Mouse (Mus musculus) embryonic facial prominence, embryonic 14.5 days (tissue): ENCODE measurements around the gene Sh3bgrl3. TPM values are rescaled to one million over a fixed set of nuclear protein-coding genes. Genes with fewer than 3 reads are reported as not detected.

Experiments used
- ATAC-seq: fragments of 200-750 bp; cut with Nextera tagmentation; 2 replicates; pipeline ENCODE4 v1.8.0; 2017; ENCODE audit warnings: low read depth, moderate number of reproducible peaks, moderate TSS enrichment
- DNase-seq: peaks from one replicate; pipeline ENCODE4 v3.0.0-alpha.2; 2015; ENCODE audit warnings: low spot score
- H3K27ac ChIP-seq: fragments of 300-500 bp; sonication (generic); replicated peaks from 2 replicates; pipeline ENCODE4 v1.5.1; 2014; ENCODE audit warnings: low read depth, mild to moderate bottlenecking, low read length, moderate library complexity
- H3K27me3 ChIP-seq: fragments of 300-500 bp; sonication (generic); replicated peaks from 2 replicates; pipeline ENCODE4 v1.6.1; 2014; ENCODE audit warnings: low read length; ENCODE audit not compliant: control insufficient read depth, insufficient read depth
- H3K36me3 ChIP-seq: fragments of 300-500 bp; sonication (generic); 2 replicates; pipeline ENCODE4 v1.6.1; 2014; ENCODE audit warnings: low read length, mixed read lengths; ENCODE audit not compliant: control insufficient read depth, insufficient read depth
- H3K4me1 ChIP-seq: fragments of 300-500 bp; sonication (generic); 2 replicates; pipeline ENCODE4 v1.6.1; 2014; ENCODE audit warnings: antibody characterized with exemption, low read length; ENCODE audit not compliant: control insufficient read depth, insufficient read depth
- H3K4me2 ChIP-seq: fragments of 300-500 bp; sonication (generic); 2 replicates; pipeline ENCODE4 v1.6.1; 2014; ENCODE audit warnings: low read depth, mild to moderate bottlenecking, low read length, moderate library complexity, mixed read lengths
- H3K4me3 ChIP-seq: fragments of 300-500 bp; sonication (generic); 2 replicates; pipeline ENCODE4 v1.5.1; 2014; ENCODE audit warnings: low read depth, mild to moderate bottlenecking, low read length
- H3K9ac ChIP-seq: fragments of 300-500 bp; sonication (generic); 2 replicates; pipeline ENCODE4 v1.6.1; 2014; ENCODE audit warnings: low read depth, mild to moderate bottlenecking, low read length, moderate library complexity, mixed read lengths
- H3K9me3 ChIP-seq: fragments of 300-500 bp; sonication (generic); 2 replicates; pipeline ENCODE4 v1.6.1; 2016; ENCODE audit warnings: low read length; ENCODE audit not compliant: control insufficient read depth
- WGBS: fragments of 180-500 bp; shearing (Covaris S2); extraction: QIAGEN DNeasy Blood & Tissue Kit; methylation state at CpG from one replicate; pipeline ENCODE4 v1.1.7; 2014; 5-methylcytosine and 5-hydroxymethylcytosine counted together
- polyA plus RNA-seq: library from polyadenylated mRNA; unstranded; fragments of >200 nt; fragmentation: Nextera tagmentation; extraction: Ambion mirVana; gene quantifications from 2 replicates; pipeline ENCODE4 v1.2.1, GENCODE M21; 2014

The Sh3bgrl3 gene
- polyA plus RNA-seq, 1 experiment from 2014 or later: 445 TPM

- Histone ChIP-seq H3K27ac (no peak overlapping the region), H3K9ac (no peak overlapping the region), H3K27me3 (no peaks in the 10 kb centered on the region), H3K36me3 (no peaks in the 10 kb centered on the region), H3K4me1 (no peaks in the 10 kb centered on the region), H3K9me3 (no peaks in the 10 kb centered on the region), H3K4me3 (no peak overlapping the region), H3K4me2 (no peak overlapping the region)
- ATAC-seq (no peak), DNase-seq (no peak)
- 78% methylated on average over 6 of the region's 6 CpGs for WGBS
These were observed 16.2 kb downstream of the Sh3bgrl3 start for GRCm38 (mm10) chr4:134112403-134112802.

- ATAC-seq: no peak
- Histone ChIP-seq H3K36me3 (no peaks in the 10 kb centered on the region), H3K9ac (no peak overlapping the region), H3K4me3 (no peak overlapping the region), H3K27me3 (no peaks in the 10 kb centered on the region), H3K27ac (no peak overlapping the region), H3K4me2 (no peak overlapping the region), H3K4me1 (no peaks in the 10 kb centered on the region), H3K9me3 (no peaks in the 10 kb centered on the region)
- DNase-seq: no peak
- 39% methylated on average over 3 of the region's 3 CpGs for WGBS
These were observed 17.9 kb downstream of the Sh3bgrl3 start for GRCm38 (mm10) chr4:134110653-134111052.

GRCm38 (mm10) chr4:134108196-134108595, 20.4 kb downstream of the Sh3bgrl3 start:
- DNase-seq (no peak), ATAC-seq (no peak)
- H3K27me3 ChIP-seq: no peaks in the 10 kb centered on the region
- no peak overlapping the region for H3K9ac ChIP-seq
- no peak overlapping the region for H3K4me2 ChIP-seq
- no peak overlapping the region for H3K4me3 ChIP-seq
- no peaks in the 10 kb centered on the region for H3K36me3 ChIP-seq
- no peaks in the 10 kb centered on the region for H3K9me3 ChIP-seq
- no peak overlapping the region for H3K27ac ChIP-seq
- WGBS: 20% methylated on average over 5 of the region's 5 CpGs
- H3K4me1 ChIP-seq: no peaks in the 10 kb centered on the region

DNA sequence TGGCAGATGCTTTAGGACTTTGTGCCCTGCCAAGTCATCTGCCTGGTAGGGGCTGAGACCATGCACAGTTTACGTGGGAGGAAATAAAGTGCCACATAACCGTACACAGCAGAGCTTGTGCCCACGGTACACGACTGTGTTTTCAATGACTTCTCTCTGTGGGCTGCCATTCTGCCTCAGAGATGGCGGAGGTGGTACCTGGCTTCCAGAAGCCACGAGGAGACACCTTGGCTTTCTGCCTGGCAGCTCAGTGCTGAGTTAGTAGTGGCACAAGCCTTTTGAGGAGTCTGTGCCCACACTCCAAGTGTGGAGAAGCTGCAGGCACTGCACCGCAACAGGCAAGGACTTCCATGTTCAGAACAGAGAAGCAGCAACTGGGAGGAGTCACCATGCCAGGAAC, 20.9 kb downstream of the Sh3bgrl3 start:
- no peak for DNase-seq
- no peaks in the 10 kb centered on the region for H3K27me3 ChIP-seq
- no peak overlapping the region for H3K4me2 ChIP-seq
- no peaks in the 10 kb centered on the region for H3K9me3 ChIP-seq
- WGBS: 86% methylated on average over 7 of the region's 7 CpGs
- no peak overlapping the region for H3K27ac ChIP-seq
- H3K4me1 ChIP-seq: no peaks in the 10 kb centered on the region
- H3K9ac ChIP-seq: no peak overlapping the region
- ATAC-seq: no peak
- H3K4me3 ChIP-seq: no peak overlapping the region
- no peaks in the 10 kb centered on the region for H3K36me3 ChIP-seq

GRCm38 (mm10) chr4:134106105-134106504, 22.5 kb downstream of the Sh3bgrl3 start:
- Histone ChIP-seq H3K27me3 (no peaks in the 10 kb centered on the region), H3K9me3 (no peaks in the 10 kb centered on the region)
- ATAC-seq: no peak

DNA sequence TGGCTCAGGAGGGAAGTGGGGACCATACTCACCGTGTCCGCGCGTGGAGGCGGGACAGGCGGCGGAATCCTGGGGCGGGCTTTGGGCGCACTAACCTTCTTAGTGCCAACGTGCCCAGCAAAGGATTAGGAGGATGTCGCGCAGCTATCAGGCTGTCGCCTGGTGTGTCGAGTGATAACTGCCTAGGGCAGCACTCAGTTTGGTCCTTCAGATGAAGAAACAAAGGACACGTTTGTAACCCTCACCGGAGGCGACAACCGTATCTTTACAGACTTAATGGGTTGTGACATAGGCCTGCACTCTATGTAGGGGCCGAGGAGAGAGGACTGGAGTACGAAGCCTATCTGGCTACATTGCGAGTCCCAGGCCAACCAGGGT, 25.9 kb downstream of the Sh3bgrl3 start:
- no peak overlapping the region for H3K27ac ChIP-seq
- H3K9ac ChIP-seq: peak overlapping the region; percentile 72
- H3K36me3 ChIP-seq: no peaks in the 10 kb centered on the region
- 2% methylated on average over 21 of the region's 21 CpGs for WGBS
- peak; percentile 35 for ATAC-seq
- H3K9me3 ChIP-seq: no peaks in the 10 kb centered on the region
- H3K4me3 ChIP-seq: peak overlapping the region; percentile 75
- H3K4me1 ChIP-seq: no peaks in the 10 kb centered on the region
- DNase-seq: no peak
- no peaks in the 10 kb centered on the region for H3K27me3 ChIP-seq
- peak overlapping the region; percentile 72 for H3K4me2 ChIP-seq

More at GRCm38 (mm10) chr4:134106105-134106504, 22.5 kb downstream of the Sh3bgrl3 start:
- no peak overlapping the region for H3K4me2 ChIP-seq
- no peaks in the 10 kb centered on the region for H3K36me3 ChIP-seq
- no peaks in the 10 kb centered on the region for H3K4me1 ChIP-seq
- 68% methylated on average over 7 of the region's 7 CpGs for WGBS
- no peak overlapping the region for H3K27ac ChIP-seq
- DNase-seq: no peak
- no peak overlapping the region for H3K4me3 ChIP-seq
- H3K9ac ChIP-seq: no peak overlapping the region

- H3K36me3 ChIP-seq: no peaks in the 10 kb centered on the region
- DNase-seq (peak; percentile 96), ATAC-seq (peak; percentile 99)
- H3K4me1 ChIP-seq: no peaks in the 10 kb centered on the region
- H3K4me2 ChIP-seq: peak within 1 kb of the TSS; percentile 72
- 17% methylated on average over 34 of the region's 34 CpGs for WGBS
- H3K9ac ChIP-seq: peak within 1 kb of the TSS; percentile 72
- H3K27me3 ChIP-seq: no peaks in the 10 kb centered on the region
- no peak within 1 kb of the TSS for H3K27ac ChIP-seq
- no peaks in the 10 kb centered on the region for H3K9me3 ChIP-seq
- H3K4me3 ChIP-seq: peak within 1 kb of the TSS; percentile 75
These were observed 26.4 kb downstream of the Sh3bgrl3 start, which contains the start of gene Ubxn11 for GRCm38 (mm10) chr4:134101979-134102741. TSS of gene Ubxn11 (plus strand) at chr4:134102570.

- H3K4me1 ChIP-seq: no peaks in the 10 kb centered on the region
- ATAC-seq: no peak
These were observed 28.3 kb downstream of the Sh3bgrl3 start for GRCm38 (mm10) chr4:134100245-134100644.

GRCm38 (mm10) chr4:134098628-134099027, 30.0 kb downstream of the Sh3bgrl3 start:
- no peak overlapping the region for H3K4me2 ChIP-seq
- no peaks in the 10 kb centered on the region for H3K4me1 ChIP-seq
- no peak overlapping the region for H3K4me3 ChIP-seq
- no peak for ATAC-seq
- H3K9me3 ChIP-seq: no peaks in the 10 kb centered on the region
- H3K27me3 ChIP-seq: no peaks in the 10 kb centered on the region
- no peaks in the 10 kb centered on the region for H3K36me3 ChIP-seq
- peak; percentile 16 for DNase-seq
- 59% methylated on average over 8 of the region's 8 CpGs for WGBS
- H3K9ac ChIP-seq: no peak overlapping the region
- H3K27ac ChIP-seq: no peak overlapping the region

More at GRCm38 (mm10) chr4:134100245-134100644, 28.3 kb downstream of the Sh3bgrl3 start:
- H3K27me3 ChIP-seq: no peaks in the 10 kb centered on the region
- no peaks in the 10 kb centered on the region for H3K36me3 ChIP-seq
- no peak for DNase-seq
- WGBS: 83% methylated on average over 4 of the region's 4 CpGs
- H3K9me3 ChIP-seq: no peaks in the 10 kb centered on the region
- H3K27ac ChIP-seq: no peak overlapping the region
- H3K4me2 ChIP-seq: no peak overlapping the region
- no peak overlapping the region for H3K4me3 ChIP-seq
- no peak overlapping the region for H3K9ac ChIP-seq
